Mouse (Mus musculus): ENCODE results near the gene Dnah8.

- TF ChIP-seq GATA1 (IDR thresholded peaks at IDR 0.05; ENCODE audit: borderline replicate concordance, low read length): no peak
- no peak for TF ChIP-seq FLI1 (IDR thresholded peaks at IDR 0.05; ENCODE audit: low read length)
Measured at GRCm38 (mm10) chr17:30743947-30744346, 119.8 kb downstream of the Dnah8 start.

Data from megakaryocyte, embryonic 14.5 days (primary cell).